Mouse (Mus musculus): ENCODE data around the gene Nfe2l1. TPM values are rescaled to one million over a fixed set of nuclear protein-coding genes. Genes with fewer than 3 reads are reported as not detected.
A peak's percentile ranks its signal among the peaks of the same experiment; 100 is the strongest.

Nfe2l1 gene
- polyA plus RNA-seq, 1 experiment from 2014 or later: 52.6 TPM

DNA sequence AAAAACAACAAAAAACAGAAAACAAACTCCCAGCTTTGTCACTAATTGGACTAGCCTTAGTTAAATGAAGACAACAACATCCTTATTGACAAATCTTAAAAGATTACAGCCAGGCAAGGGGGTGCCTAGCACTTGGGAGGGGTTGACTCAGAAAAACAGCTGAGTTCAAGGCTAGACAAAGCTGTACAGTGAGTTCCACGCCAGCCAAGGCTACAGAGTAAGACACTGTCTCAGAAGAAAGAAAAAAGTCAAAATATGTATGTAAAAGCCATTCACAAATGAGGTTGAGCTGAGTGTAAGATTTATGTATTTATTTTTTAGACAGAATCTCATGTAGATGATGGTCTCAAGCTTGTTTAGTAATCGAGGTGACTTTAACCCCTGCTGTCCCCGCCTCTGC, 10.1 kb upstream of the Nfe2l1 start:
- no peaks in the 10 kb centered on the region for H3K36me3 ChIP-seq
- 67% methylated on average over 3 of the region's 3 CpGs for WGBS
- H3K4me2 ChIP-seq (replicated peaks): no peak overlapping the region
- H3K4me3 ChIP-seq (replicated peaks): no peak overlapping the region
- H3K27me3 ChIP-seq (replicated peaks): no peaks in the 10 kb centered on the region
- H3K4me1 ChIP-seq (replicated peaks): no peaks in the 10 kb centered on the region
- ATAC-seq: no peak
- no peaks in the 10 kb centered on the region for H3K9me3 ChIP-seq
- no peak overlapping the region for H3K27ac ChIP-seq
- H3K9ac ChIP-seq: no peak overlapping the region

GRCm38 (mm10) chr11:96839428-96839827, 9.7 kb upstream of the Nfe2l1 start:
- Histone ChIP-seq H3K9ac (no peak overlapping the region), H3K9me3 (no peaks in the 10 kb centered on the region), H3K27ac (no peak overlapping the region), H3K4me1 (replicated peaks) (no peaks in the 10 kb centered on the region), H3K4me2 (replicated peaks) (no peak overlapping the region), H3K4me3 (replicated peaks) (no peak overlapping the region), H3K27me3 (replicated peaks) (no peaks in the 10 kb centered on the region), H3K36me3 (no peaks in the 10 kb centered on the region)
- WGBS: 79% methylated on average over 7 of the region's 7 CpGs
- no peak for ATAC-seq

DNA sequence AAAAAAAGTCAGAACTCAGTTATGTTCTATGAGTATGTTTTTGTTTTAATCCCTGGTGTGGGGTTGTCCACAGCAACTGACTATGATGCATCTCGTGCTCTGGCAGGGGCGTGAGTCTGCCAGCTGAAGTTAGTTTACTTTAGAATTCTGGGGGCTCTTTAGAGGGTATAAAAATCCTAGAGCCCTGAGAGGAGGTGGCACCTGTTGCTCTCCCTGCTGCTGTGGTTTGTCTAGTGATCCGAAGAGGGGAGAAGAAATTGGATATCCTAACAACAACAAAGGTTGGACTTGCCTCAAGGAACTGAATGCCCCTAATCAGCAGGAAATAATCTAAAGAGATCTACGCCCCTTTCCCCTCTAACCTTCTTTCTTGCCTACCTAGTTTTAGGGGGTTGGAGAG, 8.6 kb upstream of the Nfe2l1 start:
- no peak overlapping the region for H3K4me3 ChIP-seq (replicated peaks)
- H3K27ac ChIP-seq: no peak overlapping the region
- no peak for ATAC-seq
- no peaks in the 10 kb centered on the region for H3K4me1 ChIP-seq (replicated peaks)
- no peaks in the 10 kb centered on the region for H3K27me3 ChIP-seq (replicated peaks)
- no peak overlapping the region for H3K9ac ChIP-seq
- H3K9me3 ChIP-seq: no peaks in the 10 kb centered on the region
- no peak overlapping the region for H3K4me2 ChIP-seq (replicated peaks)
- WGBS: 70% methylated on average over 4 of the region's 4 CpGs
- H3K36me3 ChIP-seq: no peaks in the 10 kb centered on the region

DNA sequence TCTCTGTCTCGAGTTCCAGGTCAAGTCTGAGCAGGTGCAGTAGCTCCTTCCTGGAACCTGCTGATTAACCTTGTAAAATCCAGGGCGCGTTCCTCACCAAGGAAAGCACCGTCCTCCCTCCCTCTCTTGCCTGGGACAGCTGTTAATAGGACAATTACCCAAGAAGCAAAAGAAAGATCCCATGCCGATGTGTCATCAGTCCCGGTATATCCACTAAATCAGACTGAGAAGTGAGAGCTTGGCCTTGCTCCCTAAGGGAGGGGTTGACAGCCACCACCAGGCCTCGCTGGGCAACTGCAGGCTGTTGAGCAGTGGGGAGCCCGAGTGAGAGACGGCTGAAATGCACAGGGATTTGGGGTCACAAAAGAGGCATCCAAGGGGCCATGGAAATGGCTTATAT, 7.5 kb upstream of the Nfe2l1 start:
- Histone ChIP-seq H3K4me2 (replicated peaks) (no peak overlapping the region), H3K27me3 (replicated peaks) (no peaks in the 10 kb centered on the region), H3K36me3 (no peaks in the 10 kb centered on the region), H3K9ac (no peak overlapping the region), H3K9me3 (no peaks in the 10 kb centered on the region), H3K4me1 (replicated peaks) (no peaks in the 10 kb centered on the region), H3K27ac (no peak overlapping the region), H3K4me3 (replicated peaks) (no peak overlapping the region)
- 31% methylated on average over 9 of the region's 9 CpGs for WGBS
- ATAC-seq: no peak

GRCm38 (mm10) chr11:96834127-96834526, 4.4 kb upstream of the Nfe2l1 start:
- H3K9me3 ChIP-seq: no peaks in the 10 kb centered on the region
- no peak for ATAC-seq
- H3K27ac ChIP-seq: no peak overlapping the region
- H3K4me1 ChIP-seq (replicated peaks): no peaks in the 10 kb centered on the region
- no peaks in the 10 kb centered on the region for H3K27me3 ChIP-seq (replicated peaks)
- no peak overlapping the region for H3K4me2 ChIP-seq (replicated peaks)
- H3K4me3 ChIP-seq (replicated peaks): no peak overlapping the region
- H3K9ac ChIP-seq: no peak overlapping the region
- H3K36me3 ChIP-seq: no peaks in the 10 kb centered on the region
- 93% methylated on average over 1 of the region's 1 CpGs for WGBS

- peaks cover 7% of the 10 kb centered on the region for H3K4me1 ChIP-seq (replicated peaks)
- H3K27me3 ChIP-seq (replicated peaks): no peaks in the 10 kb centered on the region
- no peaks in the 10 kb centered on the region for H3K36me3 ChIP-seq
- no peak overlapping the region for H3K9ac ChIP-seq
- H3K27ac ChIP-seq: no peak overlapping the region
- H3K4me2 ChIP-seq (replicated peaks): no peak overlapping the region
- no peak for ATAC-seq
- H3K9me3 ChIP-seq: no peaks in the 10 kb centered on the region
- WGBS: 67% methylated on average over 2 of the region's 2 CpGs
- no peak overlapping the region for H3K4me3 ChIP-seq (replicated peaks)
Observed at GRCm38 (mm10) chr11:96832973-96833372, 3.2 kb upstream of the Nfe2l1 start.

GRCm38 (mm10) chr11:96832541-96832940, 2.8 kb upstream of the Nfe2l1 start:
- H3K4me1 ChIP-seq (replicated peaks): peaks cover 11% of the 10 kb centered on the region
- H3K4me3 ChIP-seq (replicated peaks): no peak overlapping the region
- no peaks in the 10 kb centered on the region for H3K27me3 ChIP-seq (replicated peaks)
- no peak overlapping the region for H3K27ac ChIP-seq
- no peak overlapping the region for H3K4me2 ChIP-seq (replicated peaks)
- H3K9me3 ChIP-seq: no peaks in the 10 kb centered on the region
- H3K9ac ChIP-seq: no peak overlapping the region
- WGBS: 88% methylated on average over 3 of the region's 3 CpGs
- ATAC-seq: no peak
- peaks cover 1% of the 10 kb centered on the region; the same call in 1 of the 2 replicates for H3K36me3 ChIP-seq

DNA sequence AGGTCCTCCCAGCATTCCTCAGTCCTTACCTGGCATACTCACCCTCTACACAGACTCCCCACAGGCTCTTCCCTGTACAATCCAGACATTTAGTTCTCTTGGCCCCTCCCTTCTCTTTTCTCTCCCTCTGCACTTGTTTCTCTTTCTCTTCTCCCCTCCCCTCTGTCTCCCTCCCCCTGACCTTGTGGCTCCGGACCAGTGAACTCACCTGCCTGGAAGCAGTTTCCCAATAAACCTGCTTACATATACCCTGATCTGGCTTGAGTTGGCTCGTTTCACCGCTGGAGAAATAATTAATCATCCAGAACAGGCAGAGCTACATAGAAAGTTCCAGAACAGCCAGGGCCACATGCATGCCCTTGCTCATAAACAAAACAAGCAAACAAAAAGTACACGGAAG, 1.7 kb upstream of the Nfe2l1 start:
- ATAC-seq: no peak
- Histone ChIP-seq H3K4me1 (replicated peaks) (peaks cover 21% of the 10 kb centered on the region), H3K36me3 (peaks cover 8% of the 10 kb centered on the region; the same call in 1 of the 2 replicates), H3K27ac (no peak overlapping the region), H3K4me2 (replicated peaks) (no peak overlapping the region), H3K4me3 (replicated peaks) (no peak overlapping the region), H3K27me3 (replicated peaks) (no peaks in the 10 kb centered on the region), H3K9me3 (no peaks in the 10 kb centered on the region), H3K9ac (no peak overlapping the region)
- WGBS: 53% methylated on average over 4 of the region's 4 CpGs

- Histone ChIP-seq H3K9me3 (no peaks in the 10 kb centered on the region), H3K4me3 (replicated peaks) (peak overlapping the region; percentile 81), H3K27me3 (replicated peaks) (no peaks in the 10 kb centered on the region), H3K4me2 (replicated peaks) (peak overlapping the region; percentile 63), H3K27ac (peak overlapping the region; percentile 92), H3K9ac (peak overlapping the region; percentile 73), H3K36me3 (peaks cover 8% of the 10 kb centered on the region; the same call in 1 of the 2 replicates), H3K4me1 (replicated peaks) (peaks cover 30% of the 10 kb centered on the region)
- ATAC-seq: no peak
- WGBS: 17% methylated on average over 13 of the region's 13 CpGs
Observed at GRCm38 (mm10) chr11:96830539-96831216, 910 bp upstream of the Nfe2l1 start.

DNA sequence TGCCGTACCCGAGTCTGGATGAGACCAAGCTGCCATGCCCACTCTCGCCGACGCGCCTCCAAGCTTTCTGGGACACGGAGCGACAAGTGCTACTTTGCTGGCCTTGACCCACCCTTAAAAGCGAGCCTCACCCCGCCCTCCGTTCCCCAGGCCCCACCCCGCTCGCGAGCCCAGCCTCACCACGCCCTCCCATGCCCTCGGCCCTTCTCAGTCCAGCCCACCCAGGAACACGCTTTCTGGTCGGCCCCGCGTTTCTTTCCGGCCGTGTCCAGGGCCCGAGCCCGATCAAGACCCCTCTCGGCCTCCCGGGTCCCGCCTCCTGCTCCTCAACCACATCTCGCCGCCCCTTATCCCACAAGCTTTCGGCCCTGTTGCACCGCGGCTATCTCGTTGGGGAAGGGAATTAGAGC, 360 bp downstream of the Nfe2l1 start:
- Histone ChIP-seq H3K4me1 (replicated peaks) (peaks cover 42% of the 10 kb centered on the region), H3K9ac (peak overlapping the region; percentile 92), H3K36me3 (peaks cover 12% of the 10 kb centered on the region; the same call in 1 of the 2 replicates), H3K27ac (peak overlapping the region; percentile 98), H3K4me3 (replicated peaks) (peak overlapping the region; percentile 81), H3K9me3 (no peaks in the 10 kb centered on the region), H3K27me3 (replicated peaks) (no peaks in the 10 kb centered on the region), H3K4me2 (replicated peaks) (peak overlapping the region; percentile 75)
- under 1% methylated on average over 33 of the region's 33 CpGs for WGBS
- ATAC-seq: peak; percentile 84

- no peak for ATAC-seq
- H3K4me1 ChIP-seq (replicated peaks): peaks cover 45% of the 10 kb centered on the region
- WGBS: 13% methylated on average over 10 of the region's 10 CpGs
Observed at GRCm38 (mm10) chr11:96828881-96829280, 887 bp downstream of the Nfe2l1 start.

GRCm38 (mm10) chr11:96827917-96828316, 1.9 kb downstream of the Nfe2l1 start:
- 71% methylated on average over 9 of the region's 9 CpGs for WGBS
- no peak overlapping the region for H3K4me3 ChIP-seq (replicated peaks)
- peak overlapping the region; percentile 93 for H3K4me2 ChIP-seq (replicated peaks)
- no peak overlapping the region for H3K27ac ChIP-seq
- ATAC-seq: no peak
- H3K9me3 ChIP-seq: no peaks in the 10 kb centered on the region
- H3K4me1 ChIP-seq (replicated peaks): peaks cover 54% of the 10 kb centered on the region
- no peak overlapping the region for H3K9ac ChIP-seq
- no peaks in the 10 kb centered on the region for H3K27me3 ChIP-seq (replicated peaks)
- H3K36me3 ChIP-seq: peaks cover 12% of the 10 kb centered on the region; the same call in 1 of the 2 replicates

More at GRCm38 (mm10) chr11:96828881-96829280, 887 bp downstream of the Nfe2l1 start:
- Histone ChIP-seq H3K27me3 (replicated peaks) (no peaks in the 10 kb centered on the region), H3K9me3 (no peaks in the 10 kb centered on the region), H3K27ac (peak overlapping the region; percentile 98), H3K4me3 (replicated peaks) (peak overlapping the region; percentile 81), H3K36me3 (peaks cover 12% of the 10 kb centered on the region; the same call in 1 of the 2 replicates), H3K4me2 (replicated peaks) (peak overlapping the region; percentile 75), H3K9ac (peak overlapping the region; percentile 92)

- no peaks in the 10 kb centered on the region for H3K9me3 ChIP-seq
- ATAC-seq: no peak
- H3K9ac ChIP-seq: 0 out of 2 replicates have a peak overlapping the region, but pooled peaks have one; percentile 10
Observed at GRCm38 (mm10) chr11:96827062-96827581, 2.6 kb downstream of the Nfe2l1 start.

More at GRCm38 (mm10) chr11:96827062-96827581, 2.6 kb downstream of the Nfe2l1 start:
- 78% methylated on average over 12 of the region's 12 CpGs for WGBS
- Histone ChIP-seq H3K27ac (no peak overlapping the region), H3K27me3 (replicated peaks) (no peaks in the 10 kb centered on the region), H3K4me3 (replicated peaks) (no peak overlapping the region), H3K4me1 (replicated peaks) (peaks cover 60% of the 10 kb centered on the region), H3K4me2 (replicated peaks) (peak overlapping the region; percentile 93), H3K36me3 (peaks cover 13% of the 10 kb centered on the region)

Data from intestine, embryonic 15.5 days (tissue).